Mouse (Mus musculus): Measurements from ENCODE around the gene Wnt5b. TPM values are rescaled to one million over a fixed set of nuclear protein-coding genes. Genes with fewer than 3 reads are reported as not detected.
"Not testable (repeated sequence)": the region's sequence is repeated elsewhere in the genome, so short reads cannot be mapped to it uniquely, and the experiment has no call there.

The Wnt5b gene
- polyA plus RNA-seq, 1 experiment from 2014 or later = 15.8 TPM

DNA sequence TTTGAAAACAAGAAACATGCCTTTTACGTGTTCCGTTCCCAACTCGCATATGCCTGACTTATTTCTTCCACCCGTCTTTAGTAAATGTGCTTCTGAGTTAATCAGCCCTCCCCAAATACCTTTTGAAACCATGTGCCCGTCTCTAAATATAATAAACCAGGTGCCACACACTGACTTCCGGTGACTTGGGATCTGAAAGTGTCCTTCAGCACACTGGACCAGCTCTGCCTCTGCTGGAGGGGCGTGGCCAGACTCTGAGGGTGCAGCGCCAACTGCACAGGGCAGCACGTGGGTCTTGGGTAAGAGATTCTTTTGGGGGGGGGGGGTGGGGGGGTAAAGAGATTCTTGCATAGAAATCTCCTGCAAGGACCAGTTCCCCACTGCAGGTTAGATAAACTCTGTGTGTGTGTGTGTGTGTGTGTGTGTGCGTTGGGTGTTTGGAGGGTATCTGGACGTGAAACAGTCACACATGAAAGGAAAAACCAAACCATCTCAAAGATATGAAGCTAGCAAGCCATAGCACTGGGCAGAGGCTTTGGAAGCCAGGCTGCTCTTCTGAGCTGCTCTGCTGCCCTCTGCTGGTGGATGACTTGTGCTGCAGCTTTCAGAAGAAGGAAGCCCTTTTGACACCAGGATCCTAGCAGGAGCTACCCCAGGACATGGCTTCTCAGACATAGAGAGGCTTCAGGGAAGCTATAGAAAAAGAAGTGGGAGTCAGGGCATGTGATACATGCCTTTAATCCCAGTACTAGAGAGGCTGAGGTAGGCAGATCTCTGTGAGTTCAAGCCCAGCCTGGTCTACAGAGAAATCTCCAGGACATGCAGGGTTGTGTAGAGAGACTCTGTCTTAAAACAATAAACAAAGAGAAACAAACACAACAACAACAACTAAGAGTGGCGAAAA is 100.2 kb downstream of the Wnt5b start:
- 0 out of 2 replicates have a peak, but pooled peaks have one; percentile 49 for ATAC-seq (ENCODE audit: low FRiP score, low read depth)
- 0 out of 2 replicates have a peak overlapping the region, but pooled peaks have one; percentile 9 for H3K4me2 ChIP-seq (replicated peaks)
- H3K4me1 ChIP-seq = peaks cover 21% of the 10 kb centered on the region
- H3K9me3 ChIP-seq = no peaks in the 10 kb centered on the region
- WGBS = 53% methylated on average over 12 of the region's 12 CpGs
- H3K27me3 ChIP-seq = 0 out of 2 replicates have a peak, but pooled peaks cover 3% of the 10 kb centered on the region
- H3K36me3 ChIP-seq = no peaks in the 10 kb centered on the region; the same call in 1 of the 2 replicates
- no peak overlapping the region for H3K9ac ChIP-seq
- no peak overlapping the region for H3K27ac ChIP-seq
- no peak overlapping the region for H3K4me3 ChIP-seq

DNA sequence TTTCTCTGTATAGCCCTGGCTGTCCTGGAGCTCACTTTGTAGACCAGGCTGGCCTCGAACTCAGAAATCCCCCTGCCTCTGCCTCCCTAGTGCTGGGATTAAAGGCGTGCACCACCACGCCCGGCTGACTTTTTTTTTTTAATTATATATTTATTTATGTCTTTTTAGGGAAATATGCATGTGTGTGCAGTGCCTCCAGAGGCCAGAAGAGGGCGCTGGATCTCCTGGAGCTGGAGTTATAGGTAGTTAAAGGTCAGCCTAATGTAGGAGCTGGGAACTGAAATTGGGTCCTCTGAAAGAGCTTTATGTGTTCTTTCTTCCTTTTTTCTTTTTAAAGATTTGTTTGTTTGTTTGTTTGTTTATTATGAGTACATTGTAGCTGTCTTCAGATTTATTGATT is 101.4 kb downstream of the Wnt5b start:
- H3K36me3 ChIP-seq, H3K4me3 ChIP-seq: not testable (repeated sequence)

DNA sequence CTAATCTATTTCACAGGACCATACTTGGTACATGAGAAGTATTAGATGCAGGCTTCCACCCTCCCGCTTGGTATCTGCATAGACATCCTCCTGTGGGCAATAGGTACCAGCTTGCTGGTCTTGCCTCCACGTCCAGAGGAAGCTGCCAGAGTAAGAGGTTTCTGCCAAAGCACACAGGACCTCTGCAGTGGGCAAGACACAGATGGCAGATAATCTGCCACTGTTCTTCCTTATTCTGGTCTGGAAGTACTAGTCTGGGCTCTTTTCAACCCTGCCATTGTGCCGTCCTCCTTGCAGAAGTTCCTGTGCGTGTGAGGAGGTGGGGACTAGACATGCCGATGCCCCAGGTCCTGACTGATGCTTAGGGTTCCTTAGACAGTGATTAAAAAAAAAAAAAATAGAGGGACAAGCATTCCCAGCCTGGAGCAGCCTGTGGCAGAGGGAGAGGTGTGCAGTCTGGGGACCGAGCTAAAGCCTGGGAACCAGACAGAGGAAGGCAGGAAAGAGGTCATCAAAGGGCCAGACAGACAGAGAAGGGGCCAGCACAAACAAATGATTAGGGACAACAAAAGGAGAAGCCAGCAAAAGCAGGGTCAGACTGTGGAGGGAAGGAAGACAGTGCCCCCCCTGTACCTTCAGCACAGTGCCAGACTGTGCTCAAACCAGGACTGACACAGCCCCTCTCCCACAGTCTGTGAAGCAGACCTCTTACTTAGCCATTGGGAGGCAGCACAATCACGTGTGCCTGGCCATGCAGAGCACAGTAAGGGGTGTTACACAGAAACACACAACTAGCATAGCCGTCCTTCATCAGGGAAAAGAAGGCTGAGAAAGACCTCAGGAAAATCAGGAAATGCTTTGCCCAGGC is 106.0 kb downstream of the Wnt5b start:
- Histone ChIP-seq H3K36me3 (peaks cover 11% of the 10 kb centered on the region), H3K9me3 (no peaks in the 10 kb centered on the region), H3K9ac (no peak overlapping the region), H3K27me3 (no peaks in the 10 kb centered on the region), H3K4me1 (peaks cover 8% of the 10 kb centered on the region), H3K27ac (no peak overlapping the region), H3K4me2 (replicated peaks) (no peak overlapping the region), H3K4me3 (no peak overlapping the region)
- ATAC-seq (ENCODE audit: low FRiP score, low read depth) = no peak
- 63% methylated on average over 8 of the region's 8 CpGs for WGBS

More for the DNA sequence above, 101.4 kb downstream of the Wnt5b start:
- not testable (repeated sequence) for ATAC-seq (ENCODE audit: low FRiP score, low read depth); H3K9me3 ChIP-seq; H3K9ac ChIP-seq; H3K4me2 ChIP-seq (replicated peaks); H3K27me3 ChIP-seq; H3K27ac ChIP-seq
- 87% methylated on average over 5 of the region's 5 CpGs for WGBS
- peaks cover 12% of the 10 kb centered on the region for H3K4me1 ChIP-seq

DNA sequence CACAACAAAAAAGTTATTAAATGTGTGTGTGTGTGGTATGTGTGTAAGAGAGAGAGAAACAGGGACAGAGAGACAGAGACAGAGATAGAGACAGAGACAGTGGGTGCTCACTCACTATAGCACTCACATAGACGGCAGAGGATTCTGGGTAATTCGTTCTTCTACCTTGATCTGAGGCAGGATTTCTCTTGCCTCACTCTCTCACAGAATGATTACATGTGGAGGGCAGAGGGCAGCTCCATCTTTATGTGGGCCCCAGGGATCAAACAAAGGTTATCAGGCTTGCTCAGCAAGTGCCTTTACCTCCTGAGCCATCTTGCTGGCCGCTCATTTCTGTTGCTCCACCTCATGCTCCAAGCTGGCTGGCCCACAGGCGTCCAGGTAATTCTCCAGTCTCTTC is 109.8 kb downstream of the Wnt5b start:
- ATAC-seq (ENCODE audit: low FRiP score, low read depth) = no peak
- Histone ChIP-seq H3K4me1 (no peaks in the 10 kb centered on the region), H3K4me3 (no peak overlapping the region), H3K27me3 (no peaks in the 10 kb centered on the region), H3K4me2 (replicated peaks) (no peak overlapping the region), H3K36me3 (peaks cover 22% of the 10 kb centered on the region), H3K9ac (no peak overlapping the region), H3K9me3 (no peaks in the 10 kb centered on the region), H3K27ac (no peak overlapping the region)
- WGBS = 79% methylated on average over 4 of the region's 4 CpGs

DNA sequence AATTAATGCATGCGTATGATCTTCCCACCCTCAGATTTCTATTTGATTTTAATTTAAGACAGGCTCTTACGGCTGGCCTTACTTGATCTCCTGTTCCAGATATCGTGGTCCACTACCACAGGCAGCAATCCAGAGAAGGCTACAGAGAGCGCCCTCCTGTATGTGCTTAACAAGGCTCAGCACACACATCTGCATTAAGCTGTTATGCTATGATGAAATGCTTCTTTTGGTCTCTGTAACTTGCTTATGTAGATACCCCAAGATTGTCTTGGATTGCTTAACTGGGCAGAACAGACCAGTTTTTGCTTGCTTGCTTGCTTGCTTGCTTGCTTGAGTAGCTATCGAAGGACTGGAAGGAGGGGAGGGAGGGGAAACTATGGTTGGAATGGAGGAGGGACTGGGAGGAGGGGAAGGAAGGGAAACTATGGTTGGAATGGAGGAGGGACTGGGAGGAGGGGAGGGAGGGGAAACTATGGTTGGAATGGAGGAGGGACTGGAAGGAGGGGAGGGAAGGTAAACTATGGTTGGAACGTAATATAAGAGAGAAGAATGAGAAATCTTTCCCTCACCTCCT is 112.3 kb downstream of the Wnt5b start:
- no peak overlapping the region for H3K27ac ChIP-seq
- ATAC-seq (ENCODE audit: low FRiP score, low read depth) = no peak

DNA sequence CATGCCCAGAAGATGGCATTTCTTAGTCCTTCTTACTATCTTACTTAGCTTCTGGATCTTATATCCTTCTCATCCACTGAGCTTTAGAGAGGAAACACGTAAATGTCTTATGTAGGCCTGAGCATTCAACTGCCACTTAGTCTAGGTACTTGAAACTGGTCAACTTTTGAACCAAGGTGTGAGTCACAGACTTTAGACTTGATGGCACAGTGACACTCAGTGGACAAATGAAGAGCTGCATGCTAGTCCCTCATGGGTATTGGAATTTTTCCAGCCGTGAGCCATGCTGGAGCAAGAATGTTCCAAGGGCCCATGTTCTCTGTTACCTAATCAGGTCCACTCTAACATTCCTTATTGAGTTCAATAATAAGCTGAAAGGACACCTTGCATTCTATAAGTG is 113.6 kb downstream of the Wnt5b start:
- H3K27me3 ChIP-seq = no peaks in the 10 kb centered on the region
- no peak overlapping the region for H3K4me2 ChIP-seq (replicated peaks)
- no peaks in the 10 kb centered on the region for H3K9me3 ChIP-seq
- no peak for ATAC-seq (ENCODE audit: low FRiP score, low read depth)
- 55% methylated on average over 2 of the region's 2 CpGs for WGBS
- no peak overlapping the region for H3K27ac ChIP-seq
- no peak overlapping the region for H3K9ac ChIP-seq
- H3K4me3 ChIP-seq = no peak overlapping the region
- H3K4me1 ChIP-seq = no peaks in the 10 kb centered on the region
- peaks cover 32% of the 10 kb centered on the region for H3K36me3 ChIP-seq

More for the DNA sequence above, 112.3 kb downstream of the Wnt5b start:
- 85% methylated on average over 6 of the region's 6 CpGs for WGBS
- H3K9ac ChIP-seq = no peak overlapping the region
- H3K9me3 ChIP-seq = no peaks in the 10 kb centered on the region
- H3K27me3 ChIP-seq = no peaks in the 10 kb centered on the region
- no peaks in the 10 kb centered on the region for H3K4me1 ChIP-seq
- H3K4me2 ChIP-seq (replicated peaks) = no peak overlapping the region
- peaks cover 30% of the 10 kb centered on the region for H3K36me3 ChIP-seq
- no peak overlapping the region for H3K4me3 ChIP-seq

DNA sequence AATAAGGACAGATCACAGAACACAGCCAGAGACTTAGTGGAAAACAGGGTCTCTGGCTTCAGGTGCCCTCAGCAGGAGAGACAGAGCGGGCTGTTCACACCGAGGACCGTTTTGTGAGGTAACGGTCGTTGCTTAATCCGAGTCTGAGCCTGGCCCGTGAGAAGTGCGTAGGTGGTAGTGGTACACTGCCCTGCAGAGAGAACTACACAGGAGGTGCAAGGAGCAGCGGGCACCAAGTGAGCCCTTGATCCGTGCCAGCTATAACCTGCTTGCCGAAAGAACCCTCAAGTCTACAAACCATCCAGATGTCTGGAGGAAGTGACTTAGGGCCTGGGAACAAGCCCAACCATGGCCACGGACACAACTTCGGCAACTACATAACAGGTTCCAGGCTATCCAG is 114.8 kb downstream of the Wnt5b start:
- WGBS = 95% methylated on average over 13 of the region's 13 CpGs

DNA sequence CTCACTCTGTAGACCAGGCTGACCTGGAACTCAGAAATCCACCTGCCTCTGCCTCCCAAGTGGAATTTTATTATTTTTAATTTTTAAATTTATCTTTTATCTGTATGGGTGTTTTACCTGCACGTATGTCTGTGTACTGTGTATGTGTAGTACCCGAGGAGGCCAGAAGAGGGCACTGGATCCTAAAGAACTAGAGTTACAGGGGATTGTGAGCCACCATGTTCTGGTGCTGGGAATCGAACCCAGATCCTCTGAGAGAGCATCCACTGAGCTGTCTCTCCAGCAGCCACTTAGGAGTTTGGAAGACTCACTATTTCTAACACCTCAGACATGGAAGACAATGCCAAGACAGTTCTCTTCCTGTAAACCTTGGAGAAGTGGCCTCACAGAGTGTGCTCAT is 115.5 kb downstream of the Wnt5b start:
- Histone ChIP-seq H3K27ac (no peak overlapping the region), H3K4me2 (replicated peaks) (no peak overlapping the region), H3K4me3 (no peak overlapping the region), H3K27me3 (no peaks in the 10 kb centered on the region), H3K36me3 (peaks cover 26% of the 10 kb centered on the region), H3K9me3 (0 out of 2 replicates have a peak, but pooled peaks cover 3% of the 10 kb centered on the region), H3K4me1 (no peaks in the 10 kb centered on the region), H3K9ac (no peak overlapping the region)
- no peak for ATAC-seq (ENCODE audit: low FRiP score, low read depth)
- WGBS = 87% methylated on average over 3 of the region's 3 CpGs

More for the DNA sequence above, 114.8 kb downstream of the Wnt5b start:
- H3K9ac ChIP-seq = no peak overlapping the region
- no peaks in the 10 kb centered on the region for H3K4me1 ChIP-seq
- ATAC-seq (ENCODE audit: low FRiP score, low read depth) = no peak
- H3K36me3 ChIP-seq = peaks cover 30% of the 10 kb centered on the region
- H3K4me3 ChIP-seq = no peak overlapping the region
- H3K27me3 ChIP-seq = no peaks in the 10 kb centered on the region
- H3K9me3 ChIP-seq = 0 out of 2 replicates have a peak, but pooled peaks cover 3% of the 10 kb centered on the region
- no peak overlapping the region for H3K4me2 ChIP-seq (replicated peaks)
- no peak overlapping the region for H3K27ac ChIP-seq

DNA sequence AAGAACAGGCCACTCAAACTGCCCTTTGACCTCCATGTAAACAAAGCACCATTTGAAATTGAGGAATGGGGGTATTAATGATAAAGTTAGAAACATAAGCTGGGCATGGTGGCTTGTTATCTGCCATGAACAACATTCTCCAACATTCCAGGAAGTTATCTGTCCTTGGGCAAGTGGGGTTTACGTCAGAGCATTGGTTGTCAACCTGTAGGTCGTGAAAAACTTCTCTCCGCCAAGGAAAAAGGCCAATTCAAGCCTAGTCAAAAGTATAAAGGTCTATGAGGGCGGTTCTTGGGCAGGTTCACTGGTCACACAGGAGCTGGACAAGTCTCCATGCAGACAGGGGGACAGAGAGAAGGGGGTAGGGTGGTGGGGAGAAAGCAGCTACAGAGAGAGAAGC is 123.1 kb downstream of the Wnt5b start:
- H3K36me3 ChIP-seq = peaks cover 2% of the 10 kb centered on the region; the same call in 1 of the 2 replicates
- no peak overlapping the region for H3K9ac ChIP-seq
- H3K4me2 ChIP-seq (replicated peaks) = no peak overlapping the region
- H3K27me3 ChIP-seq = no peaks in the 10 kb centered on the region
- 0 out of 2 replicates have a peak, but pooled peaks cover 3% of the 10 kb centered on the region for H3K9me3 ChIP-seq
- peaks cover 7% of the 10 kb centered on the region for H3K4me1 ChIP-seq
- no peak overlapping the region for H3K4me3 ChIP-seq
- H3K27ac ChIP-seq = no peak overlapping the region
- no peak for ATAC-seq (ENCODE audit: low FRiP score, low read depth)
- WGBS = 87% methylated on average over 4 of the region's 4 CpGs

DNA sequence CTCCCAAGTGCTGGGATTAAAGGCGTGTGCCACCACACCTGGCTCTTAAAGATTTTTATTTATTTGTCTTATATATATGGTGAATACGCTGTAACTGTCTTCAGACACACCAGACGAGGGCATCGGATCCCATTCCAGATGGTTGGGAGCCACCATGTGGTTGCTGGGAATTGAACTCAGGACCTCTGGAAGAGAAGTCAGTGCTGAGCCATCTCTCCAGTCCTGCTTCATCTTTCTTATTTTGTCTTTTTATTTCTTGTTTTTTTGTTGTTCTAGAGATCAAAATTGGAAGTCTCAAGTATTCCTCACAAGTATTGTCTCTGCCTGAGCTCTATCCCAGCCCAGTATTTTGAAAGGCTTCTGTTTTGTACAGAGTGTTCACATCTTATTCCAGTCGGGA is 123.8 kb downstream of the Wnt5b start:
- 0 out of 2 replicates have a peak, but pooled peaks cover 3% of the 10 kb centered on the region for H3K9me3 ChIP-seq
- no peaks in the 10 kb centered on the region for H3K27me3 ChIP-seq
- H3K4me2 ChIP-seq (replicated peaks) = no peak overlapping the region
- H3K9ac ChIP-seq = no peak overlapping the region
- no peak overlapping the region for H3K27ac ChIP-seq
- H3K36me3 ChIP-seq = no peaks in the 10 kb centered on the region
- no peak for ATAC-seq (ENCODE audit: low FRiP score, low read depth)
- 93% methylated on average over 5 of the region's 5 CpGs for WGBS
- peaks cover 7% of the 10 kb centered on the region for H3K4me1 ChIP-seq
- H3K4me3 ChIP-seq = no peak overlapping the region

DNA sequence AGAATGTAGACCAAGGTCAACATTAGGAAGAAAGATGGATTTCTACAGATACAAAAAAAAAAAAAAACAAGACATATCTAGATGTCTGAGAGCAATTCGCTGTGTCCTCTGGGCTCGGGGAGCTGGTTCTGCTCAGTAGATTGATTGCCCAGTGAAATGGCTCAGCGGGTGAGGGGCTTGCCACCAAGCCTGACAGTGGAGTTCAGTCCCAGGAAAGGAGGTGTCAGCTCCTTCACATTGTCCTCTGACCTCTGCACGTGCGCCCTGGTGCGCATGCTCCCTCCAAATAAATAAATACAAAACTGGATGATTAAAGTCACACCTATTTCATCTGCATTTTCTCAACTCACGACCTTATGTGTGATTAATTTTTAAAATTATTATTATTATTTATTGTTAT is 124.7 kb downstream of the Wnt5b start:
- WGBS = 43% methylated on average over 7 of the region's 7 CpGs
- Histone ChIP-seq H3K27me3 (no peaks in the 10 kb centered on the region), H3K27ac (no peak overlapping the region), H3K9ac (no peak overlapping the region), H3K4me1 (peaks cover 7% of the 10 kb centered on the region), H3K4me2 (replicated peaks) (no peak overlapping the region), H3K4me3 (no peak overlapping the region), H3K9me3 (0 out of 2 replicates have a peak, but pooled peaks cover under 1% of the 10 kb centered on the region), H3K36me3 (no peaks in the 10 kb centered on the region)
- ATAC-seq (ENCODE audit: low FRiP score, low read depth) = no peak
